Mouse (Mus musculus) CD4-positive, CD25-positive, alpha-beta regulatory T cell, adult 4 months (primary cell): Measurements from ENCODE around the gene Retreg1. TPM values are rescaled to one million over a fixed set of nuclear protein-coding genes. Genes with fewer than 3 reads are reported as not detected.

ENCODE experiments used
- ATAC-seq: one replicate; pipeline ENCODE4 v1.8.0; 2017
- polyA plus RNA-seq, 2 experiments: library from polyadenylated mRNA; unstranded; fragments of 100-300 nt; shearing (Covaris generic); gene quantifications; one replicate each; pipeline ENCODE4 v1.2.1; 2017

The Retreg1 gene
- polyA plus RNA-seq, 2 experiments from 2014 or later, result 63.1 to 79.2 TPM

GRCm38 (mm10) chr15:26012891-26013290 lies 169.9 kb downstream of the Retreg1 start:
- ATAC-seq, result no peak

DNA sequence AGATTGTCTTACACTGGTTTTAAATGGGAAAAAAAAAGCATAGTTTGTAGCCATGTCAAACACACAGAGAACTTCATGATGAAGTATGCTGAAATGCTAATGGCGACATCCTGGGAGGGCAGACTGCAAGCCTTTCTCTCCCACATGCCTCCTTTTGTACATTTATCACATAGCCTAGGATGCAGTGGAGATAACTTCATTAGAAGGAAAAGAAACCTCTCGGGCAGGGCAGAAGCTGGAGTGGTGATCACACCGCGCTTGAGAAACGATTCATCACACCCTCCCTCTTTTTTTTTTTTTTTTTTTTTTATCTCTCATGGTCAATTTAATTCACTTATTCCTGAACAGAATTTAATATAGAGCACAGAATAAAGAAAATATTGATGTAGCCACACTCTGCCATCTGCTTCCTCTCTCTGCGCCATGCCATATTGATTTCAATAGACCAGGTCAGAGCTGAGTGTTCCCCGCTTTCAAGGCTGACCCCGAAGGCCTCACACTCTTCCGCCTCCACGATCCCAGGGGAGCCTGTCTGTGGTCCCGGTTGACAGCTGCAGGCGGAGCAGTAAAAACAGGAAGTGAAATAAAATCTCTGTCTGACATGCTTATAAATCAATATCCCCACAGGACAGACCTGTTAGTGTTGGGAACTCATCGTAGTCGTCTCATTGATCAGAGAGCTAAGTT lies 173.1 kb downstream of the Retreg1 start:
- no peak for ATAC-seq

- no peak for ATAC-seq
Measured at GRCm38 (mm10) chr15:26021721-26022120, 178.7 kb downstream of the Retreg1 start.

DNA sequence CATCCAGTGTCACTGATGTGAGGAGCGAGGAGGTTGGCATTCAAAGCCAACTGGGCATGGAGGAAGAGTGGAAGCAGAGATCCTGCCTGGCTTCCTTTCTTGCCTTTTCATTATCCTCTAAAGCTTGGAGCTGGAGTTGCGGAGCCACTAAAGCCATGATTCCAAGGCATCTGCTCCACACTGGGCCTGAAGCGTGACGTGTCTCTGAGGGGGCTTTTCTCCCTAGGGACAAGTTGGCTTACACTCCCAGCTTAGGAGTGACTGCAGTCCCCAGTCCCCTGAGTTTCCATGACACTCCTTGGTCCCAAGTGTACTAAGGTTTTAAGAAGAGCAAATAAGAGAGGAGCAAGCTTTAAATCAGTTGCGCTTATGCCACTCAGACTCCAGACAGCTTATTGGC lies 179.7 kb downstream of the Retreg1 start:
- no peak for ATAC-seq

Other genes with a start within 250 kb of the Retreg1 start
- under 1 TPM; 0.30 to 0.75 TPM for gene Myo10, start 220.7 kb upstream of the Retreg1 start, polyA plus RNA-seq
- 10 to 100 TPM in 1 of 2 experiments, 1 to 10 TPM in 1; 6.3 to 18.1 TPM for gene Zfp622, start 141.2 kb downstream of the Retreg1 start, polyA plus RNA-seq